Mouse (Mus musculus) gastrocnemius, postnatal 10 days (tissue): ENCODE data around the gene Muc2. TPM values are rescaled to one million over a fixed set of nuclear protein-coding genes. Genes with fewer than 3 reads are reported as not detected.
A peak's percentile ranks its signal among the peaks of the same experiment; 100 is the strongest.
"Not testable (repeated sequence)": the region's sequence is repeated elsewhere in the genome, so short reads cannot be mapped to it uniquely, and the experiment has no call there.

Source experiments
- DNase-seq: peaks from one replicate; pipeline ENCODE4 v3.0.0; 2021; ENCODE audit warnings: mixed read lengths
- long read RNA-seq, 2 experiments: library from polyadenylated mRNA; stranded (forward); transcript quantifications; one replicate each; pipeline ENCODE4 v2.0.0; 2021
- total RNA-seq, 2 experiments: library from RNA; stranded (reverse); gene quantifications; 2 replicates each; pipeline ENCODE4 v1.2.3; 2021

The Muc2 gene
- under 1 TPM; 0.28 to 0.32 TPM for total RNA-seq
- long read RNA-seq, experiment 1, result 0 reads
- long read RNA-seq, experiment 2, result 0 reads

DNA sequence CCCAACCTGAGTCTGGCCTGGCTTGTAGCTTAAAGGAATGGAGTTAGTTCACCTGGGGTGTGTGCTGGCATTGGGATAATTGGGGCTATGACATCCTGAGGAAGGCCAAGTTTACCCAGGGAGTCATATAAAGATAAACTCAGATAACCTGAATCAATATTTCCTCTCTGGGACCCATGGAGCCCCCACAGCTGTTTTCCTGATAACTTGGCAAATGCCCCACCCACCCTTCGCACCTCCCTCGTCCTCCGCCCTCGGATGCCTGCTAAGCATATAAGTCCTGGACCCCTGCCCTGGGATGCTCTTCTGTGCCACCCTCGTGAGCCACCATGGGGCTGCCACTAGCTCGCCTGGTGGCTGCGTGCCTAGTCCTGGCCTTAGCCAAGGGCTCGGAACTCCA lies at the start of gene Muc2:
Gene Muc2 (plus strand): TSS at position 301 of the 400 bp plus-strand sequence.
- no peak for DNase-seq

GRCm38 (mm10) chr7:141642375-141642774 lies 47.8 kb upstream of the Muc2 start:
- no peak for DNase-seq

GRCm38 (mm10) chr7:141643160-141643559 lies 47.0 kb upstream of the Muc2 start:
- no peak for DNase-seq

DNA sequence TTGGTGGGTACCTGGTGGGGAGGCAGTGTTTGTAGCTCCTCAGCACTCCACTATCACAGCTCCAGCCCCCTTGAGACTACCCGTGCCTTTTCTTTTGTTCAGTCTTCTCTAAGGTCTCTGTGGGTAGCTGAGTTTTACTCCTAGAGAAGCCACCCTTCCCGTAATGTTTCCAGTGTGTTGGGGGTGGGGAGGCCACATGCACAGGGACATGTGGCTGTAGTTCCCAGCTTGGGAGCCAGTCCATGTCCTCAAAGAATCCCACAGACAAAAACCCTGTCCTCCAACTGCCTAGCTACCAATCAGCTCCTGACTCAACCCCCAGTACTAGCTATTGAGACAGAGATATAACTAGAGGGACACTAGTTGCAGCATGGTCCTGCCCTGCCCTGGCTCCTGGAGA lies 43.1 kb upstream of the Muc2 start:
- no peak for DNase-seq

- no peak for DNase-seq
Observed at GRCm38 (mm10) chr7:141647815-141648214, 42.3 kb upstream of the Muc2 start.

DNA sequence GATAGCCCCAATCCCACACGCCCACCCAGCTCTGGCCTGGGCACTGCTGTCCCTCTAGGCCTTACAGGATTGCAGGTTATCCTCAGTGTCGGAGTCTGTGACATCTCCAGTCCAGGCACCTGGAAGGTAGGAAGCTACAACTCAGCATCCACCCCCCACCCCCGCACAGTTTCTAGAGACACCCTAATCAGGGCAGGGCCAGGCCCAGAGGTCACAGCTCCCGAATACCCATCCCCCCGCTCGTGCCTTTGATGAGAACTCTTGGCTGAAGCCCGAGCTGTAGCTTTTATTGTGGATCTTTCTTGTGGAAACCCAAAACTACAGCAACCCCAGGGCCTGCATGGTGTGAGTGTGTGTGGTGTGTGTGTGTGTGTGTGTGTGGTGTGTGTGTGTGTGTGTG lies 37.9 kb upstream of the Muc2 start:
- no peak for DNase-seq

DNA sequence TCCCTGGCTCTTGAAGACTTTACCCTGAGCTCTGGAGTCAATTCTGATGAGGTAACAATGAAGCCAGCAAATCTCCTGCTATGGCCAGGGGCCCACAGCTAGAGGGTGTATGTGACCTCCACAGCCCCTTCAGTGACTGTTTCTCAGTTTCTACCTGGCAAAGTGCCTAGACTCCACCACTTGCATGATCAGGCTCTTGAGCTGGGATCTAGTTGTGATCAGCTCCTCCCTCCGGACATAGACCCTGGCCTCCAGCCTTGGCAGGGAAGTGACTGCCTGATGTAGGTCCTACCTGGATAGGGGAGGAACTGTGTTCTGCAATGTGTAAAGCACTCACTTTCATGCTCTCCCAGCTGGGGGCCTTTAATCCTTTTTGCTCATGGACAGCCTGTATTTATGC lies 29.8 kb upstream of the Muc2 start:
- DNase-seq, result no peak

DNA sequence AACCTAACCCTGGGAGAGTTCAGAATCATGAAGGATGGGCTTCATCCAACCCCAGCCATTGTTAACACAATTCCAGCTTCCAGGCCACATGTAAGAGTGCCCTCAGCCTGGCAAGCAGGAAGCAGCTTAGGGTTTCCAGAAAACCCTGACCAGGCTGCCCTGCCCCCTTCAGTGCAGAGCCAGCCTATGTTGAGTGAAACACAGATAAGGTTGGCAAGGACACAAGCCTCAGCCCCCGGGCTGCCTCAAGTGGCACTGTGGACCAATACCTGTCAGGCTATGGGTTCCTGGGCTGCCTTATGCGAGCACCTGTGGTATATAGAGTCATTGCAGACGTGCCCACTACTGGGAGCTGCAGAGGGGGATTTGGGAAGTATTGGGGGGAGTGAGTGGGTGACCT lies 28.7 kb upstream of the Muc2 start:
- DNase-seq, result no peak

DNA sequence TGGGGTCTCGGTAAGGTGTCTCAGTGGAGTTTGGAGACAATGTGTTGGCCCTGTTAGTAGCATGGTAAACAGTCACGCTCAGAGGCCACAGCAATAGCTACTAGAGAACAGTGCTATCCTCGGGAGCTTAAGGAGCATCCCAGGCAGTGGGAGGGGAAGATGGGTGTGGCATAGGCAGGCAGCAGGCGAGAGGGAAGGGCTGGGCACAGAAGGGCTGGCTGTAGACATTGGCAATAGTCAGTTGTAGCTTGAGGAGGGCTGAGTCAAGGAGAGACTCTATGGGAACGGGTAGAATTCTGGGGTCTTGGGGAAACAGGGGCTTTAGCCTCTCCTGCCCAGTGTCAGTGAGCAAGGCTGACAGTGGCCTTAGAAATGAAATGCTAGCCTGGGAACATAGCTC lies 27.9 kb upstream of the Muc2 start:
- no peak for DNase-seq

GRCm38 (mm10) chr7:141666190-141666589 lies 23.9 kb upstream of the Muc2 start:
- peak; percentile 30 for DNase-seq

GRCm38 (mm10) chr7:141669097-141669496 lies 21.0 kb upstream of the Muc2 start:
- not testable (repeated sequence) for DNase-seq

DNA sequence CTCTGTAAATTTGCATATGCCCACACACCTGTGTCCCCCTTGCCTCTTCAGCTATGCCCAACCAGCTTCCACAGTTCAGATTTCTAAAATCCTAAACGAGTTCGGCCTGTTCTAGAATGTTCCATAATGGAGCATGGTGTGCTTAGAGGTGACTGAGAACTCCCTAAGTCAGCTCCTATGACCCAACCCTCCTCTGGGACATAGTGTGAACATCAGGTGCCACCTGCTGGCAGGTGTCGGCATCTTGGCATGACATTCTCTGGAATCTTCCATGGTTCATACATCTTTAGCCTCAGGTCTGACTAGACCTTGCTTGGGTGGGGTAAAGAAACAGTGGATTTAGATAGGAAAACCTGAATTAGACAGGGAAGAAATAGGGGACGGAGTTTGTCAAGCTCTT lies 19.1 kb upstream of the Muc2 start:
- no peak for DNase-seq

- DNase-seq, result no peak
Observed at GRCm38 (mm10) chr7:141671626-141672291, 18.4 kb upstream of the Muc2 start.

- DNase-seq, result no peak
Observed at GRCm38 (mm10) chr7:141678922-141679321, 11.2 kb upstream of the Muc2 start.

DNA sequence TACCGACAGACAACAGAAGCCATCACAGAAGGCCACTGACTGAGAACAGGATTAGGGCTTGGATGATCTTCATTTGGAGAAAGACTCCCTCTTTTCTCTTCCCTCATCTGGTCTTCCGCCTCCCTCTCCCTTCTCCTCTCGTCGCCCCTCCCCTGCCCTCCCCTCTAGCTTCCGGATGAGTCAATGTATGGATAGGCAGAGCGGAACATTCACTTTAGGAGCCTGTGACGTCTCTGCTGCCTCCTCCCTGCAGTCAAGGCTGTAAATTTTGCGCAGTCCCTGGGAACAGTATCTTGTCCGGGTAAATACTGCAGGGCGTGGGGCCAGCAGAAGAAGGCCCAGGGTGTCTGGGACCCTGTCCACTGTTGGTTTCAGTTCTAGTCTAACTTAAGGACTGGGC lies 2.8 kb upstream of the Muc2 start:
- no peak for DNase-seq

DNA sequence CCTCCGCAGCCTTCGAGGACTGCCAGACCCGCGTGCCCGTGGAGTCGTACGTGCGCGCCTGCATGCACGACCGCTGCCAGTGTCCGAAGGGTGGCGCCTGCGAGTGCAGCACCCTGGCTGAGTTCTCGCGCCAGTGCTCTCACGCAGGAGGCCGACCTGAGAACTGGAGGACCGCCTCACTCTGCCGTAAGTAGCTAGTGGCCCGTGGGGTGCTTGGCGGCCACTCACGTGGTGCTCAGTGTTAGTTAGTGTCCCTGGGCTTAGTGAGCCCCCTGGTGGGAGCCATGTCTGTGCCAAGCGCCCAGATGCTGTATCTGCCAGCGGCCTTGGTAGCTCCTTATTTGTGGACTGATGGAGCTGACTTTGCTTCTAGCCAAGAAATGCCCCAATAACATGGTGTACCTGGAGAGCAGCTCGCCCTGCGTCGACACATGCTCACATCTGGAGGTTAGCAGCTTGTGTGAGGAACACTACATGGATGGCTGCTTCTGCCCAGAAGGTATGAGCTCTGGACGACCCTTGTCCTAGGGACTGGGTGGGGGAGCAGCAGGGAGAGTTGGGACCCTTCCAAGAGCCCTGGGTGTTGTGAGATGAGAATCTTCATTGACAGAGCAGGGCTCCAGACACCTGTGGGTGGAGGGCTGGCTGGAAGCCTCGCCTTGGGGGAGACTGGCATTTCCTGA lies 3.6 kb downstream of the Muc2 start:
- no peak for DNase-seq

DNA sequence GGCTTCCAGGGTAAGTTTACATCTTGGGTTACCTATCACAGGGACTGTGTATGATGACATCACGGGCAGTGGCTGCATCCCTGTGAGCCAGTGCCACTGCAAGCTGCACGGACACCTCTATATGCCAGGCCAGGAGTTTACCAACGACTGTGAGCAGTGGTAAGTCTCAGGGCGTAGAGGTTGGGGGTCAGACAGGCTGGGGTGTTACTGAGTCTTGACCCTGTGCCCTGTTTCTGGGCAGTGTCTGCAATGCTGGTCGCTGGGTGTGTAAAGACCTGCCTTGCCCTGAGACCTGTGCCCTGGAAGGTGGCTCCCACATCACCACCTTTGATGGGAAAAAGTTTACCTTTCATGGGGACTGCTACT lies 4.1 kb downstream of the Muc2 start:
- DNase-seq, result no peak

GRCm38 (mm10) chr7:141696538-141696937 lies 6.4 kb downstream of the Muc2 start:
- no peak for DNase-seq

- no peak for DNase-seq
Observed at GRCm38 (mm10) chr7:141699556-141700220, 9.5 kb downstream of the Muc2 start.

GRCm38 (mm10) chr7:141747451-141748100 lies 57.4 kb downstream of the Muc2 start:
- no peak for DNase-seq

DNA sequence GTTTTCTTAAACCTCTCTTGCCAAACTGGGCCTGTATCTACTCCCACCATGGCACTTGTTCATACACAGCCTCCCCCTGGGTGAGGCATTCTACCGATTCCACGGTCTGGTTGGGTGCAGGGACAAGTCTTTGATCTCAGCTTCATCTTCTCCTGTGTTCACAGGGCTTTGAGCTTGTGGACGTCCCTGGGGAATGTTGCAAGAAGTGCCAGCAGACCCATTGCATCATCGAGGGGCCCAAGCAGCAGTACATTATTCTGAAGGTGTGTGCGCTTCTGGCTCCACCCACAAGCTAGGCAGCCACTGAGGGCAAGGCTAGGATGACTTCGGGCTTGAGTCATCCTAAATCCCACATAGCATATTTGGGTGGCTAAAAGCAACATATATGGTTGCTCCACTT lies 62.4 kb downstream of the Muc2 start:
- no peak for DNase-seq

- peak; percentile 58 for DNase-seq
Observed at GRCm38 (mm10) chr7:141755831-141756230, 65.7 kb downstream of the Muc2 start.

DNA sequence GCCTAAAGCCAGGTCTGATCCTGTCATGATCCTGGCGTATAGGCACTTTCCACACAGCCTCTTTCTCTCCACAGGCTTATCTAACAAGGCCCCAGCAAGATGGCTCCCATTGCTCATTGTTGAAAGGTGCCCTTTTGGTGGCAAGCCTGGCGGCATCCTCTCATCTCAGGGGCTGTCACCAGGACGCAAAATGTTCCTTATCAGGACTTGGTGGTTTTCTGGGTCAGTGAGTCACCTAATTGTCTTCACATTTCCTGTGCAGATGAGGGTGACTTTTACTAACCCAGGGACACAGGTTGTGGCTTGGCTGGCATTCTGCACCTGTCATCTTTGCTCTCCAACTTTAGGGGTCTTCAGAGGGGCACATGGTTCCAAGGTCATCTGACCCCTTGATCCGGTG lies 68.2 kb downstream of the Muc2 start:
- DNase-seq, result no peak
